Mouse (Mus musculus) CH12.LX (cell line): ENCODE measurements around the gene Dtx3. TPM values are rescaled to one million over a fixed set of nuclear protein-coding genes. Genes with fewer than 3 reads are reported as not detected.

Experiments used
- DNase-seq: peaks from one replicate; pipeline ENCODE4 v3.0.0-alpha.2; 2013; ENCODE audit errors: extremely low read depth
- H3K27ac ChIP-seq: 2 replicates; pipeline ENCODE4 v1.5.1; 2012; ENCODE audit warnings: low read depth, mild to moderate bottlenecking, control low read depth, moderate library complexity; ENCODE audit not compliant: insufficient read depth
- H3K27me3 ChIP-seq: replicated peaks from 2 replicates; pipeline ENCODE3; 2012; ENCODE audit warnings: inconsistent platforms
- H3K36me3 ChIP-seq, 2 experiments: replicated peaks in 1 of 2; 2 replicates each; pipeline versions ENCODE3 to v1.6.1; 2012; ENCODE audit warnings: inconsistent platforms in 1 of 2, low read length in 1 of 2, mild to moderate bottlenecking in 1 of 2, mixed read lengths in 1 of 2, moderate library complexity in 1 of 2; ENCODE audit not compliant: control insufficient read depth in 1 of 2, insufficient read depth in 1 of 2
- H3K4me1 ChIP-seq, 2 experiments: 2 replicates each; pipeline ENCODE4 v1.6.1; 2012; ENCODE audit warnings: inconsistent platforms in 1 of 2, moderate library complexity in 1 of 2; ENCODE audit not compliant: insufficient read depth in 2 of 2, control insufficient read depth in 1 of 2
- H3K4me2 ChIP-seq: 2 replicates; pipeline ENCODE4 v1.6.1; 2012; ENCODE audit warnings: low read depth, mild to moderate bottlenecking, control low read depth; ENCODE audit not compliant: poor library complexity, insufficient read depth, severe bottlenecking
- H3K4me3 ChIP-seq, 3 experiments: fragments of 150-350 bp in 1 of 3; sonication (generic) in 1 of 3; replicated peaks in 1 of 3; 2 replicates each; pipeline versions ENCODE3 to v1.5.1; 2011 to 2012; ENCODE audit warnings: low read depth in 2 of 3, low read length in 2 of 3, mild to moderate bottlenecking in 2 of 3, moderate library complexity in 2 of 3, control low read depth in 1 of 3, improper control_type of control experiment in 1 of 3, inconsistent platforms in 1 of 3, mixed read lengths in 1 of 3; ENCODE audit not compliant: poor library complexity in 1 of 3
- H3K79me2 ChIP-seq: replicated peaks from 2 replicates; pipeline ENCODE4 v1.6.1; 2012; ENCODE audit warnings: mild to moderate bottlenecking, moderate library complexity; ENCODE audit not compliant: control insufficient read depth, poor library complexity, insufficient read depth, severe bottlenecking; ENCODE audit errors: extremely low read depth
- H3K9ac ChIP-seq: 2 replicates; pipeline ENCODE4 v1.6.1; 2012; ENCODE audit warnings: low read depth, mild to moderate bottlenecking, control low read depth, moderate library complexity; ENCODE audit not compliant: insufficient read depth
- H3K9me3 ChIP-seq: replicated peaks from 2 replicates; pipeline ENCODE3; 2012; ENCODE audit warnings: low read length, inconsistent platforms, mixed read lengths
- BHLHE40 ChIP-seq: IDR thresholded peaks from 2 replicates; pipeline ENCODE4 v1.6.1; 2011; ENCODE audit warnings: mild to moderate bottlenecking, low read depth, low read length, improper control_type of control experiment
- CHD1 ChIP-seq: IDR thresholded peaks from 2 replicates; pipeline ENCODE4 v1.6.1; 2012; ENCODE audit warnings: low read depth, low read length, improper control_type of control experiment, inconsistent platforms
- CHD2 ChIP-seq: IDR thresholded peaks from 2 replicates; pipeline ENCODE4 v1.6.1; 2011; ENCODE audit warnings: low read length, improper control_type of control experiment
- CTCF ChIP-seq, 2 experiments: IDR thresholded peaks in 1 of 2; conservative IDR thresholded peaks in 1 of 2; 2 replicates each; pipeline ENCODE4 v1.5.1; 2011 to 2012; ENCODE audit warnings: low read depth in 2 of 2, low read length in 2 of 2, improper control_type of control experiment in 1 of 2, inconsistent platforms in 1 of 2, mild to moderate bottlenecking in 1 of 2, moderate library complexity in 1 of 2
- E2F4 ChIP-seq: IDR thresholded peaks from 2 replicates; pipeline ENCODE4 v1.6.1; 2011; ENCODE audit warnings: low read depth, low read length, improper control_type of control experiment; ENCODE audit not compliant: insufficient replicate concordance
- ELF1 ChIP-seq: IDR thresholded peaks from 2 replicates; pipeline ENCODE4 v1.6.1; 2014; ENCODE audit warnings: low read depth, mild to moderate bottlenecking, inconsistent platforms, low read length, improper control_type of control experiment
- EP300 ChIP-seq: IDR thresholded peaks from 2 replicates; pipeline ENCODE4 v1.6.1; 2011; ENCODE audit warnings: low read length, improper control_type of control experiment
- ETS1 ChIP-seq: conservative IDR thresholded peaks from 2 replicates; pipeline ENCODE4 v1.6.1; 2012; ENCODE audit warnings: low read depth, mild to moderate bottlenecking, inconsistent platforms, low read length, improper control_type of control experiment, moderate library complexity
- GABPA ChIP-seq: IDR thresholded peaks from 2 replicates; pipeline ENCODE4 v1.6.1; 2012; ENCODE audit warnings: low read depth, low read length, improper control_type of control experiment, inconsistent platforms; ENCODE audit not compliant: insufficient replicate concordance
- IRF4 ChIP-seq: IDR thresholded peaks from 2 replicates; pipeline ENCODE4 v1.6.1; 2014; ENCODE audit warnings: low read depth, mild to moderate bottlenecking, inconsistent platforms, low read length, improper control_type of control experiment
- JUND ChIP-seq: conservative IDR thresholded peaks from 2 replicates; pipeline ENCODE4 v1.6.1; 2011; ENCODE audit warnings: low read depth, low read length, improper control_type of control experiment
- KAT2A ChIP-seq: IDR thresholded peaks from 2 replicates; pipeline ENCODE4 v1.6.1; 2012; ENCODE audit warnings: low read length, improper control_type of control experiment, inconsistent platforms; ENCODE audit not compliant: insufficient replicate concordance
- MAFK ChIP-seq: IDR thresholded peaks from 2 replicates; pipeline ENCODE4 v1.6.1; 2011; ENCODE audit warnings: low read length, improper control_type of control experiment; ENCODE audit not compliant: insufficient replicate concordance
- MAX ChIP-seq: IDR thresholded peaks from 2 replicates; pipeline ENCODE4 v1.6.1; 2011; ENCODE audit warnings: low read length, improper control_type of control experiment
- MAZ ChIP-seq: IDR thresholded peaks from 2 replicates; pipeline ENCODE4 v1.6.1; 2012; ENCODE audit warnings: low read depth, mild to moderate bottlenecking, inconsistent platforms, low read length, improper control_type of control experiment, moderate library complexity
- MXI1 ChIP-seq: IDR thresholded peaks from 2 replicates; pipeline ENCODE4 v1.6.1; 2011; ENCODE audit warnings: mild to moderate bottlenecking, low read depth, low read length, improper control_type of control experiment
- NRF1 ChIP-seq: IDR thresholded peaks from 2 replicates; pipeline ENCODE4 v1.6.1; 2014; ENCODE audit warnings: low read depth, mild to moderate bottlenecking, inconsistent platforms, low read length, improper control_type of control experiment, moderate library complexity
- POLR2A ChIP-seq: IDR thresholded peaks from 2 replicates; pipeline ENCODE4 v1.6.1; 2011; ENCODE audit warnings: low read depth, mild to moderate bottlenecking, improper control_type of control experiment, low read length
- RAD21 ChIP-seq: IDR thresholded peaks from 2 replicates; pipeline ENCODE4 v1.6.1; 2011; ENCODE audit warnings: low read depth, mild to moderate bottlenecking, low read length, improper control_type of control experiment, moderate library complexity
- RCOR1 ChIP-seq: conservative IDR thresholded peaks from 2 replicates; pipeline ENCODE4 v1.6.1; 2012; ENCODE audit warnings: low read depth, mild to moderate bottlenecking, inconsistent platforms, low read length, improper control_type of control experiment
- SIN3A ChIP-seq: IDR thresholded peaks from 2 replicates; pipeline ENCODE4 v1.6.1; 2012; ENCODE audit warnings: low read length, improper control_type of control experiment, inconsistent platforms
- SMC3 ChIP-seq: IDR thresholded peaks from 2 replicates; pipeline ENCODE4 v1.6.1; 2011; ENCODE audit warnings: low read depth, low read length, improper control_type of control experiment
- TBP ChIP-seq: conservative IDR thresholded peaks from 2 replicates; pipeline ENCODE4 v1.6.1; 2011; ENCODE audit warnings: low read depth, low read length, improper control_type of control experiment
- TCF12 ChIP-seq: IDR thresholded peaks from 2 replicates; pipeline ENCODE4 v1.6.1; 2014; ENCODE audit warnings: low read depth, mild to moderate bottlenecking, inconsistent platforms, low read length, improper control_type of control experiment
- UBTF ChIP-seq: IDR thresholded peaks from 2 replicates; pipeline ENCODE4 v1.6.1; 2012; ENCODE audit warnings: low read depth, mild to moderate bottlenecking, inconsistent platforms, low read length, improper control_type of control experiment, moderate library complexity
- USF1 ChIP-seq: IDR thresholded peaks from 2 replicates; pipeline ENCODE4 v1.6.1; 2014; ENCODE audit warnings: low read depth, mild to moderate bottlenecking, inconsistent platforms, low read length, improper control_type of control experiment
- ZC3H11A ChIP-seq: IDR thresholded peaks from 2 replicates; pipeline ENCODE4 v1.6.1; 2012; ENCODE audit warnings: low read depth, mild to moderate bottlenecking, inconsistent platforms, low read length, improper control_type of control experiment
- ZMIZ1 ChIP-seq: IDR thresholded peaks from 2 replicates; pipeline ENCODE4 v1.6.1; 2012; ENCODE audit warnings: low read depth, mild to moderate bottlenecking, inconsistent platforms, low read length, improper control_type of control experiment
- ZNF384 ChIP-seq: IDR thresholded peaks from 2 replicates; pipeline ENCODE4 v1.6.1; 2012; ENCODE audit warnings: low read depth, low read length, improper control_type of control experiment, inconsistent platforms
- dilution Hi-C: fragments of 300-500 bp; cut with MboI; formaldehyde crosslinking; loops from 2 replicates; pipeline ENCODE4 v1.14.3; 2020; ENCODE audit warnings: low sequenced_read_pairs; ENCODE audit not compliant: extremely low pct_unique_long_range_greater_than_20kb, extremely low pct_ligation_motif_present
- in situ Hi-C: fragments of 300-500 bp; cut with MboI; formaldehyde crosslinking; loops from 3 replicates; pipeline ENCODE4 v1.14.3; 2019; ENCODE audit warnings: low sequenced_read_pairs, low pct_ligation_motif_present, low pct_unique_long_range_greater_than_20kb, mixed read lengths
- polyA plus RNA-seq: library from polyadenylated mRNA; unstranded; fragments of >175 nt; gene quantifications from 2 replicates; pipeline ENCODE4 v1.2.1, GENCODE M21; 2012; ENCODE audit warnings: low read depth; ENCODE audit not compliant: insufficient read length
- total RNA-seq, 2 experiments: library from RNA; depleted of rRNA; stranded (reverse); fragments of 300-350 nt in 1 of 2; fragments of >200 nt in 1 of 2; gene quantifications; 2 replicates each; pipeline ENCODE4 v1.2.3; 2012 to 2014

Gene Dtx3
- total RNA-seq (2012; rRNA removed) (26.9 and 27.6 TPM in 2 replicates), total RNA-seq (2014; rRNA removed) (18.9 and 19.2 TPM in 2 replicates), polyA plus RNA-seq (51.2 and 54.4 TPM in 2 replicates)

DNA sequence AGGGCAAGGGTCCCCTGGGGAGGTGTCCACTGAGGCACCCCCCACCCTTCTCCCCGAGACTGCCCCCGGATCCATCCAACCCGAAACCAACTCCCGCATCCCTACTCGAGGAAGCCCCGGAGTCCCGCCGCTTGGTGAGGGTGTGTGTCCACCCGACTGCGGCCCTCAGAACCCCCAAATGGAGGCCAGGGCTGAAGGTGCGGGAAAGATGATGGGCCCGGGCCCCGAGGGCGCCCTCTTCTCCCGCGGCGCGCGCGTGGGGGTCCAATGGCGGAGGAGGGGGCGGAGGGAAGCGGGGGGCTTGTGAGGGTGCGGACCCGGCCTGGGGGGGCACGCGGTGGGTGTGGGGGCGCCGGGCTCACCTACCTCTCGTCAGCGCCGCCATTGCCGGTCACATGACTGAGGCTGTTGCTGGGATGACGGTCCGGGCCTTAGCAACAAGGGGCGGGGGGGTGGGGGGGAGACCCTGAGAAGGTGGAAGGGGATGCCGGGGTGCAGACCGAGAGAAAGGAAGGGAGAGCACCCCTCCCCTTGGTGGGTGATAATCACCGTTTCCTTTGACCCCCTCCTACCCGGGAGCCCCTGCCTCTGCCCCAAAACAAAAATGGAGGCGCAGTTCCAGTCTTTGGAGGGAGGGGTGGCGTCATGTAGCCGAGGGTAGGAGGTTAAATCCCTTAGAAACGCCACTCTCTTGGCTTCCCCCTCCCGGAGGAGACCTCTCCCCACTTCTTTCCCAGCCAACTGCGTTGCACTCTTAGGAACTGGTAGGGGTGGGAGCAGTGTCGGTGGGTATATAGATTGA lies at the start of gene Dtx3:
Gene Dtx3 (minus strand): TSS at position 401 of the 802 bp plus-strand sequence.
- Histone ChIP-seq H3K4me2 (peak within 1 kb of the TSS; percentile 74), H3K27me3 (no peaks in the 10 kb centered on the region), H3K79me2 (no peaks in the 10 kb centered on the region), H3K4me1 (peaks cover 3 to 31% of the 10 kb centered on the region in 2 experiments; a peak in 3 of 4 replicates), H3K9ac (peak within 1 kb of the TSS; percentile 78), H3K9me3 (no peaks in the 10 kb centered on the region), H3K36me3 (peaks cover 45 to 63% of the 10 kb centered on the region in 2 experiments), H3K27ac (no peak within 1 kb of the TSS), H3K4me3 (peak within 1 kb of the TSS; percentile 67 to 87 (median 74))
- peak; percentile 41 for DNase-seq
- dilution Hi-C loops (no loop called here), in situ Hi-C loops (loop anchor here (5.0 kb wide), 1 partner anchor 42 kb away; no protein-coding TSS in a partner anchor)
- TF ChIP-seq USF1 (peak; percentile 71), SMC3 (no peak), MAZ (peak; percentile 51; the same call in 1 of the 2 replicates), POLR2A (peak; percentile 12; the same call in 1 of the 2 replicates)

DNA sequence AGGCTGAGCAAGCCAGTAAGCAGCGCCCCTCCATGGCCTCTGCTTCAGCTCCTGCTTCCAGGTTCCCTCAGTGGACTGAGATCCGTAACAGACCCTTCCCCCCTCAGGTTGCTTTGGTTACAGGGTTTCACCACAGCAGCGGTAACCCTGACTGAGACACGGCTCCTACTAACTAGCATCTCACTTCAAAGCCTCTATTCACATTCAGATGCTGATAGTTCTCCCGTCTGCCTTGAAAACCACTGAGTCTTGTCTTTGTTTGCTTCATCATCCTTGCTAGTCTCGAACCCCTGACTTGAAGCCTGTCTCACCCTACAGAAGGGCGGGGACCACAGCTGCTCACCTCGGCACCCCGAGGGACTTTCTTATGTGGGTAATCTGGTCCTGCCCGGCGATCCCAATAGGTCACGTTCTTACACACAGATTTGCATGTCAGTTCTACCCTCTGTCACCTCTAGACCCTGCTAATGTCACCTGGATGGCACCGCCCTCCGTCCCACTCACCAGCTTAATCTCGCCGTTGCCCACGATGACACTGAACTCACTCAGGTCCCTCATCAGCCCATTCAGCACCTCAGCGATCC lies 42.8 kb upstream of the Dtx3 start:
- H3K27ac ChIP-seq = no peak overlapping the region
- dilution Hi-C loops = no loop called here
- in situ Hi-C loops = loop anchor here (5.0 kb wide), 1 partner anchor 41 kb away; the partner anchor contains the start of gene Dtx3
- no peaks in the 10 kb centered on the region for H3K9me3 ChIP-seq
- peak overlapping the region; percentile 23; the same call in 1 of the 2 replicates for H3K4me2 ChIP-seq
- no peaks in the 10 kb centered on the region for H3K79me2 ChIP-seq
- H3K9ac ChIP-seq = no peak overlapping the region
- H3K27me3 ChIP-seq = peaks cover 76% of the 10 kb centered on the region
- DNase-seq = peak; percentile 53
- peak overlapping the region in 1 of 3 experiments; percentile 16 for H3K4me3 ChIP-seq
- H3K4me1 ChIP-seq = peaks cover 14 to 28% of the 10 kb centered on the region in 2 experiments
- no peaks in the 10 kb centered on the region for H3K36me3 ChIP-seq
- TF ChIP-seq ETS1 (peak; percentile 66), TCF12 (peak; percentile 57; the same call in 1 of the 2 replicates), MAX (0 out of 2 replicates have a peak, but pooled peaks have one; percentile 27), BHLHE40 (peak; percentile 96), SIN3A (no peak), ELF1 (no peak), E2F4 (no peak), ZNF384 (no peak), CTCF (conservative IDR thresholded peaks at IDR 0.05 in 1 of 2, IDR thresholded peaks at IDR 0.05 in 1 of 2; ENCODE audit: low read depth in 2 of 2, low read length in 2 of 2) (no peak), UBTF (no peak), NRF1 (0 out of 2 replicates have a peak, but pooled peaks have one; percentile 23), SMC3 (no peak), RCOR1 (no peak), POLR2A (no peak), MAFK (peak; percentile 53; the same call in 1 of the 2 replicates), GABPA (no peak), ZMIZ1 (no peak), IRF4 (peak; percentile 65), KAT2A (no peak), MXI1 (peak; percentile 33; the same call in 1 of the 2 replicates), CHD1 (no peak), RAD21 (no peak), JUND (no peak), CHD2 (no peak), ZC3H11A (no peak), MAZ (0 out of 2 replicates have a peak, but pooled peaks have one; percentile 56), EP300 (peak; percentile 40; the same call in 1 of the 2 replicates), TBP (no peak)
